Mouse (Mus musculus) lung, adult 2 months (tissue): ENCODE results near the gene M1ap. TPM values are rescaled to one million over a fixed set of nuclear protein-coding genes. Genes with fewer than 3 reads are reported as not detected.

Source experiments
- DNase-seq: peaks from one replicate; pipeline ENCODE4 v3.0.0; 2022
- H3K4me1 ChIP-seq: fragments of 200-500 bp; 2 replicates; pipeline ENCODE4 v1.6.1; 2011; ENCODE audit warnings: low read length; ENCODE audit not compliant: control insufficient read depth, insufficient read depth
- H3K4me3 ChIP-seq: fragments of 200-500 bp; replicated peaks from 2 replicates; pipeline ENCODE3; 2011; ENCODE audit warnings: low read depth, mild to moderate bottlenecking, control low read depth, low read length; ENCODE audit errors: extremely low read depth
- CTCF ChIP-seq: fragments of 200-500 bp; IDR thresholded peaks from 2 replicates; pipeline ENCODE4 v1.5.1; 2011; ENCODE audit warnings: mild to moderate bottlenecking, low read length, control low read depth; ENCODE audit not compliant: insufficient read depth
- POLR2A ChIP-seq: fragments of 200-500 bp; IDR thresholded peaks from 2 replicates; pipeline ENCODE4 v1.6.1; 2011; ENCODE audit warnings: low read depth, mild to moderate bottlenecking, control low read depth, low read length, borderline replicate concordance; ENCODE audit errors: extremely low read depth
- WGBS: fragments of 180-500 bp; shearing (Covaris S2); methylation state at CpG from one replicate; pipeline ENCODE4 v1.1.7; 2018; 5-methylcytosine and 5-hydroxymethylcytosine counted together
- polyA plus RNA-seq: library from polyadenylated mRNA; depleted of rRNA; stranded (reverse); fragments of >200 nt; gene quantifications from 2 replicates; pipeline ENCODE4 v1.2.3, GENCODE M21; 2012

M1ap gene
- polyA plus RNA-seq, 1 experiment: 3.5 TPM

DNA sequence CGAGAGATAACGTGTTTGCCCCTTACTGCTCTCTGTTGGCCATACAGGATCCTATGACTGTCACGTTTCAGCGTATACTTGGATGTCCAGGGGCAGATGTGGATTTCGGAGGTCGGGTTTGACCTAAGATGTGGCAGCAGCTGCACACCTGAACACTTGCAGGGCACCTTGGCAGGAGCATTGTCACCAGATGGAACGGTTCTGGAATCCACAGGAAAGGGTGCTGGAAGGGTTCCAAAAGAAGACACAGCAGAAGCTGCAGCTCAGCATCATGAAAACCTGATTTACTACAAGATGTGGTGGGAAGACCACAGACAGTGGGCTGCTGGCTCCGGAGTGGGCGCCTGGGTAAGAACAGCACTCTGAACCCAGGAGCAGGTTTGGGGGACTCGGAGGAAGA, 20.6 kb upstream of the M1ap start:
- DNase-seq: no peak
- 71% methylated on average over 10 of the region's 10 CpGs for WGBS
- H3K4me3 ChIP-seq: no peak overlapping the region
- H3K4me1 ChIP-seq: 0 out of 2 replicates have a peak, but pooled peaks cover 2% of the 10 kb centered on the region
- TF ChIP-seq CTCF: no peak
- no peak for TF ChIP-seq POLR2A

DNA sequence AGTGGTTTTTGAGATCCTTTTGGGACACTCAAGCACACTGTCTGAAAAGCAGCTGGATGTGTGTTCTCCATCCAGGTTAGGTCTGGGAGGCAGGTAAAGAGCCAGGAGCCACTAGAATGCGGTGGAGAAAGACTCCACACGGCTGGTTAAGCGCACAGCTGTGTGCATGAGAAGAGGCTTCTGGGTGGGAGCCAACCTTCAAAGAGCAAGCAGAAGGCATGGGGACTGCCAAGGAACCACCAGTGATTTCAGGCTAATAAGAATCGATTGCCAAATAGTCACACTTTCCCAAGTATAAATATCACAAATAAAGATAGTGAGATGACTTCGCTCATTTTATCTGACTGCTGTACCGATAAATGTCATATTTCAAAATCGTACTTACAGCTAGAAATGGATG, 20.2 kb upstream of the M1ap start:
- no peak for TF ChIP-seq POLR2A
- TF ChIP-seq CTCF: no peak
- 68% methylated on average over 7 of the region's 7 CpGs for WGBS

GRCm38 (mm10) chr6:82927617-82928016, 19.1 kb upstream of the M1ap start:
- Histone ChIP-seq H3K4me3 (no peak overlapping the region), H3K4me1 (0 out of 2 replicates have a peak, but pooled peaks cover 2% of the 10 kb centered on the region)
- no peak for DNase-seq
- TF ChIP-seq CTCF (no peak), POLR2A (no peak)
- 54% methylated on average over 5 of the region's 5 CpGs for WGBS

More for the DNA sequence above, 20.2 kb upstream of the M1ap start:
- Histone ChIP-seq H3K4me1 (0 out of 2 replicates have a peak, but pooled peaks cover 2% of the 10 kb centered on the region), H3K4me3 (no peak overlapping the region)
- no peak for DNase-seq

DNA sequence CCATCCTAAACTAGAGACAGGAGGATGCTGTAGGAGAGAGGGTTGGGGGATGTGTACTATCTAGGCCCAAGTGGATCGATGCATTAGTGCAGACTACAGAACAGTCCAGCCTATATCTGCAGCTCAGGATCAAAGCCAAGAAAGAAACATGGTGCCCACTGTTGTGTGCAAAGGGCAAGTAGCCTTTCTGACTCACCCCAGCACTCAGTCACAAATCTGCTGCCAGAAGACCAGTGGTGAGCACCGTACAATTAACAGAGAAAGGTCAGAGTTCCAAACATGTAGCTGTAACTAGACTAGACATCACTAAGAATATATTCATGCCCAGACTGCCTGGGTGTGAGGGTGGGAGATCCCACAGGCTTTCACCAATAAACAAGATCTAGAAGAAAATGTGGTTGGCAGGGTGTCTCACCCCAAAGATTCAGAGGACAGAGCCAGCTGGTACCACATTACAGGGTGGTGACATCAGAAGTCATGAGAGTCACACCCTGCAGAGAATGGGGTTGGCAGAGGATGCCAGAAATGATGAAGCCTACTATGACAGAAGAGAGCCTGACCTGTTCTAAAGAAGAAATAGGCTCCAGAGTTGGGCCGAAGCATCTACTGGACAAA, 12.0 kb upstream of the M1ap start:
- H3K4me1 ChIP-seq: peaks cover 3% of the 10 kb centered on the region; the same call in 1 of the 2 replicates
- TF ChIP-seq CTCF (no peak), POLR2A (no peak)
- no peak overlapping the region for H3K4me3 ChIP-seq
- WGBS: 81% methylated on average over 3 of the region's 3 CpGs
- no peak for DNase-seq

GRCm38 (mm10) chr6:82939167-82939912, 7.4 kb upstream of the M1ap start, which contains the start of gene Sema4f:
TSS of gene Sema4f (minus strand) at chr6:82939769.
- peak; percentile 65 for DNase-seq
- 3% methylated on average over 44 of the region's 44 CpGs for WGBS
- peak within 1 kb of the TSS; percentile 68 for H3K4me3 ChIP-seq

GRCm38 (mm10) chr6:82940765-82941164, 5.9 kb upstream of the M1ap start:
- Histone ChIP-seq H3K4me1 (peaks cover 3% of the 10 kb centered on the region; the same call in 1 of the 2 replicates), H3K4me3 (no peak overlapping the region)
- WGBS: 66% methylated on average over 3 of the region's 3 CpGs
- no peak for DNase-seq
- TF ChIP-seq POLR2A (no peak), CTCF (no peak)

More at GRCm38 (mm10) chr6:82939167-82939912, 7.4 kb upstream of the M1ap start, which contains the start of gene Sema4f:
- H3K4me1 ChIP-seq: peaks cover 3% of the 10 kb centered on the region; the same call in 1 of the 2 replicates
- TF ChIP-seq POLR2A (peak; percentile 42; the same call in 1 of the 2 replicates), CTCF (no peak)

DNA sequence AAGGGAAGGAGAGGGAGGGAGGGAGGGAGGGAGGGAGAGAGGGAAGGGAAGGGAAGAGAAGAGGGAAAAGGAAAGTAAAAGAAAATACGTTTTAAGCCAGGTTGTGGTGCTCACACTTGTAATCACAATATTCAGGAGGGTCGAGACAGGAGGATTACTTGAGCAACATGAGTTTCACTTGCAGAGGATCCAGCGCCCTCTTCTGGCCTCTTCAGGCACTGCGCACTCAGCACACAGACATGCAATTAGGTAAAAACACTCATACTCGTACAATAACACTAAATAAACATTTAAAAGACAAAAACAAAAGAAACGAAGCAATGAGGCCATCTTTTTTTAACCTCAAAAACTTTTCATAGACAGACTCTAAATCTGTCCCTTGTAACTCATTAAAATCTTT, 952 bp upstream of the M1ap start:
- peak; percentile 51 for TF ChIP-seq CTCF
- no peak for TF ChIP-seq POLR2A
- no peak for DNase-seq
- H3K4me3 ChIP-seq: no peak overlapping the region
- H3K4me1 ChIP-seq: no peaks in the 10 kb centered on the region
- 47% methylated on average over 6 of the region's 6 CpGs for WGBS

GRCm38 (mm10) chr6:82956553-82957251, 10.0 kb downstream of the M1ap start:
- H3K4me1 ChIP-seq: 0 out of 2 replicates have a peak, but pooled peaks cover 2% of the 10 kb centered on the region
- TF ChIP-seq CTCF (no peak), POLR2A (no peak)
- H3K4me3 ChIP-seq: no peak overlapping the region
- 42% methylated on average over 4 of the region's 4 CpGs for WGBS
- no peak for DNase-seq

GRCm38 (mm10) chr6:82961664-82962063, 15.0 kb downstream of the M1ap start:
- Histone ChIP-seq H3K4me1 (no peaks in the 10 kb centered on the region), H3K4me3 (no peak overlapping the region)
- WGBS: 61% methylated on average over 1 of the region's 1 CpGs
- TF ChIP-seq CTCF: no peak
- no peak for DNase-seq
